Mouse (Mus musculus): Measurements from ENCODE around the gene Rapgefl1. TPM values are rescaled to one million over a fixed set of nuclear protein-coding genes. Genes with fewer than 3 reads are reported as not detected.

Gene Rapgefl1
- total RNA-seq, 1 experiment = 0.98 TPM

GRCm38 (mm10) chr11:98902621-98903245 is 66.1 kb downstream of the Rapgefl1 start:
- H3K9me3 ChIP-seq (ENCODE audit: control insufficient read depth, insufficient read depth, low read depth, low read length) = no peaks in the 10 kb centered on the region
- H3K4me3 ChIP-seq (ENCODE audit: insufficient read depth in 1 of 2, low read depth in 1 of 2, low read length in 2 of 2, poor library complexity in 1 of 2, severe bottlenecking in 1 of 2) = no peak overlapping the region
- H3K4me1 ChIP-seq (ENCODE audit: control insufficient read depth in 2 of 2, insufficient read depth in 2 of 2, low read length in 2 of 2, poor library complexity in 1 of 2) = peaks cover 6 to 35% of the 10 kb centered on the region in 2 experiments; a peak in 3 of 4 replicates
- in situ Hi-C loops (cut with MboI; ENCODE audit: low sequenced_read_pairs in 2 of 2, unreplicated experiment in 2 of 2) = no loop called here
- TF ChIP-seq MAFK (IDR thresholded peaks at IDR 0.05; ENCODE audit: insufficient read depth, low read depth, low read length) (no peak), HCFC1 (IDR thresholded peaks at IDR 0.05; ENCODE audit: borderline replicate concordance, insufficient read depth, low read length) (no peak)
- no peak for DNase-seq (ENCODE audit: low read depth, low spot score)
- H3K36me3 ChIP-seq (ENCODE audit: control insufficient read depth, insufficient read depth, low read length, poor library complexity, severe bottlenecking) = peaks cover 9% of the 10 kb centered on the region; the same call in 1 of the 2 replicates
- H3K27ac ChIP-seq (ENCODE audit: insufficient read depth, low read depth, low read length, poor library complexity, severe bottlenecking) = peak overlapping the region; percentile 67
- 0 out of 2 replicates have a peak overlapping the region, but pooled peaks have one; percentile 10 for H3K9ac ChIP-seq (ENCODE audit: insufficient read depth, low read depth, low read length, poor library complexity, severe bottlenecking)

Other genes starting within 250 kb of the Rapgefl1 start
- gene Ormdl3, start 249.4 kb upstream of the Rapgefl1 start, total RNA-seq (2012; rRNA removed) = 45.4 and 55.3 TPM in 2 replicates
- gene Lrrc3c, start 238.5 kb upstream of the Rapgefl1 start, total RNA-seq (2012; rRNA removed) = not detected in 2 replicates
- 2.2 and 2.9 TPM in 2 replicates for gene Gm12355, start 211.1 kb upstream of the Rapgefl1 start, total RNA-seq (2012; rRNA removed)
- not detected in 2 replicates for gene Gsdma3, start 210.4 kb upstream of the Rapgefl1 start, total RNA-seq (2012; rRNA removed)
- not detected in 2 replicates for gene Gsdma2, start 190.0 kb upstream of the Rapgefl1 start, total RNA-seq (2012; rRNA removed)
- gene Gsdma, start 172.4 kb upstream of the Rapgefl1 start, total RNA-seq (2012; rRNA removed) = 0.16 and 0.40 TPM in 2 replicates
- gene Psmd3, start 154.2 kb upstream of the Rapgefl1 start, total RNA-seq (2012; rRNA removed) = 376 and 408 TPM in 2 replicates
- gene Csf3, start 135.5 kb upstream of the Rapgefl1 start, total RNA-seq (2012; rRNA removed) = 0.18 TPM in 1 of 2 replicates, not detected in the other
- 53.5 and 75.7 TPM in 2 replicates for gene Med24, start 107.3 kb upstream of the Rapgefl1 start, total RNA-seq (2012; rRNA removed)
- gene Thra, start 96.1 kb upstream of the Rapgefl1 start, total RNA-seq (2012; rRNA removed) = 7.7 and 9.0 TPM in 2 replicates
- 2.9 and 3.3 TPM in 2 replicates for gene Nr1d1, start 61.5 kb upstream of the Rapgefl1 start, total RNA-seq (2012; rRNA removed)
- gene Msl1, start 41.3 kb upstream of the Rapgefl1 start, total RNA-seq (2012; rRNA removed) = 18.3 and 27.1 TPM in 2 replicates
- gene Casc3, start 31.9 kb upstream of the Rapgefl1 start, total RNA-seq (2012; rRNA removed) = 11.7 and 14.6 TPM in 2 replicates
- 4.7 and 5.8 TPM in 2 replicates for gene Wipf2, start 26.9 kb downstream of the Rapgefl1 start, total RNA-seq (2012; rRNA removed)
- 32.7 and 51.3 TPM in 2 replicates for gene Cdc6, start 71.0 kb downstream of the Rapgefl1 start, total RNA-seq (2012; rRNA removed)
- 25.8 and 30.1 TPM in 2 replicates for gene Rara, start 91.0 kb downstream of the Rapgefl1 start, total RNA-seq (2012; rRNA removed)
- gene Gjd3, start 146.2 kb downstream of the Rapgefl1 start, total RNA-seq (2012; rRNA removed) = 0.27 and 1.7 TPM in 2 replicates
- 353 and 381 TPM in 2 replicates for gene Top2a, start 187.4 kb downstream of the Rapgefl1 start, total RNA-seq (2012; rRNA removed)
- 31.5 and 38.8 TPM in 2 replicates for gene Igfbp4, start 204.5 kb downstream of the Rapgefl1 start, total RNA-seq (2012; rRNA removed)